Mouse (Mus musculus): ENCODE data around the gene Neu3.

The Neu3 gene

GRCm38 (mm10) chr7:99834314-99834853, 6.2 kb upstream of the Neu3 start:
- in situ Hi-C loops (cut with MboI), result no loop called here

GRCm38 (mm10) chr7:99833846-99834222, 5.6 kb upstream of the Neu3 start:
- in situ Hi-C loops (cut with MboI), result no loop called here

DNA sequence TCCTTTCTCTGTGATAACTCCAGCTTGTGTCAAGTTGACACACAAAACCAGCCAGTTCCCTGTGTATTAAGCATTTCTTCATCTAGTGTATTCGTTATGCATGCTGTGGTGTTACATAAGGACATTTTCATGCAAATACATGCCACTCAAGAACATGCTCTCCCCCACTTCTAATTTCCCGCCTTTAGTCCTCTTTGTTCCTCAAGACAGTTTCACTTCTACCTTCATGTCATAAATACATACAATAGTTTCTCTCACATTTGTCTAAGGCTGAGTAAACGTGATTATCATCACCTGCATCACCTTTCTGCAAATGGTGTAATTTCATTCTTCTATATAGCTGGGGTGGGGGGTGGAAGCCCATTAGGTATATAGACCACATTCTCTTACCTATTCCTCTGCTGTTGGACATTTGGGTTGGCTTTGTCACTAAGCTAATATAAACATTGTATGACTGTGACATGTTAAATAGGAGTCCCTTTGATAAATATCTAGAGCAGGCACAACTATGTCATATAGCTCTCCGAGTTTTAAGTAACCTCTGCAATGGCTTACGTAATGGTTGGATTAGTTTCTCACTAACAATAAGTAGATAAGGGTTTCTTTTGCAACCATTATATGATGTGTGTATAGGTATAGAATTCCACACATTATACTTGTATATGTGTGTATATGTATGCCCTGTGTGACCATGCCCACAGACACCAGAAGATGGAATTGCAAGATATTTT, 5.1 kb upstream of the Neu3 start:
- in situ Hi-C loops (cut with MboI), result no loop called here

- in situ Hi-C loops (cut with MboI), result no loop called here
Observed at GRCm38 (mm10) chr7:99826096-99826495, 2.1 kb downstream of the Neu3 start.

- in situ Hi-C loops (cut with MboI), result no loop called here
Observed at GRCm38 (mm10) chr7:99825511-99825910, 2.7 kb downstream of the Neu3 start.

GRCm38 (mm10) chr7:99824649-99825483, 3.4 kb downstream of the Neu3 start:
- in situ Hi-C loops (cut with MboI), result loop anchor here (25.0 kb wide), 1 partner anchor 338 kb away; the partner anchor contains the start of gene Rps3

GRCm38 (mm10) chr7:99823045-99823663, 5.1 kb downstream of the Neu3 start:
- in situ Hi-C loops (cut with MboI), result loop anchor here (25.0 kb wide), 1 partner anchor 336 kb away; the partner anchor contains the start of gene Rps3

DNA sequence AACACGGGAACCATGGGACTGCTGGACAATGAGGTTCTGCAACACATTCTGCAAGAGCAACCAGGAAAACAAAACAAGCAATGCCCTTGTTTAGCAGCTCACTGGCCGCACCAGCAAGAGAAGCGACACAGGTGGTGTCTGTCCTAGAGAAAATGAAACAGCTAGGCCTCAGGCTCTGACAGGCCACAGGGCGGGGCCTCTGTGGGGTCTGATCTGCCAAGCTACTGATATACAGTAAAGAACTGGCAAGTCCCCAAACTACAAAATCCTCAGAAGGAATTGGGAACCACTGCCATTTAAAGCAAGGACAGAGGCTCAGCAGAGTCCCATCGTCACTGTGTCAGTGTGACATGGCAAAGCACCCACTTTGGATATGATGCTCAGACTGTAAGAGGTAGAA, 5.8 kb downstream of the Neu3 start:
- in situ Hi-C loops (cut with MboI), result loop anchor here (25.0 kb wide), 1 partner anchor 335 kb away; the partner anchor contains the start of gene Rps3

DNA sequence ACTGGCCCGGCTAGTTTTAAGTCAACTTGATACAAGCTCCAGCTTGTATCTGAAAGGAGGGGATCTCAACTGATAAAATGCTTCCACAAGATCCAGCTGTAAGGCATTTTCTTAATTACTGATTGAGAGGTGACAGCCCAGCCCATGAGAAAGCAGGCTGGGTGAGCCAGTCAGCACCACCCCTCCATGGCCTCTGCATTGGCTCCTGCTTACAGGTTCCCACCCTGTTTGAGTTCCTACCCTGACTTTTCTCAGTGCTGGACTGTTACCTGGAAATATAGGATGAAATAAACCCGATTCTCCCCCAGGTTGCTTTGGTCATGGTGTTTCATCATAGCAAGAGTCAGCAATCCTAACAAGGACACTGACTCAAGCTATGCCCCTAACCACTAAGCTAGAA, 6.3 kb downstream of the Neu3 start:
- in situ Hi-C loops (cut with MboI), result loop anchor here (25.0 kb wide), 1 partner anchor 335 kb away; the partner anchor contains the start of gene Rps3

DNA sequence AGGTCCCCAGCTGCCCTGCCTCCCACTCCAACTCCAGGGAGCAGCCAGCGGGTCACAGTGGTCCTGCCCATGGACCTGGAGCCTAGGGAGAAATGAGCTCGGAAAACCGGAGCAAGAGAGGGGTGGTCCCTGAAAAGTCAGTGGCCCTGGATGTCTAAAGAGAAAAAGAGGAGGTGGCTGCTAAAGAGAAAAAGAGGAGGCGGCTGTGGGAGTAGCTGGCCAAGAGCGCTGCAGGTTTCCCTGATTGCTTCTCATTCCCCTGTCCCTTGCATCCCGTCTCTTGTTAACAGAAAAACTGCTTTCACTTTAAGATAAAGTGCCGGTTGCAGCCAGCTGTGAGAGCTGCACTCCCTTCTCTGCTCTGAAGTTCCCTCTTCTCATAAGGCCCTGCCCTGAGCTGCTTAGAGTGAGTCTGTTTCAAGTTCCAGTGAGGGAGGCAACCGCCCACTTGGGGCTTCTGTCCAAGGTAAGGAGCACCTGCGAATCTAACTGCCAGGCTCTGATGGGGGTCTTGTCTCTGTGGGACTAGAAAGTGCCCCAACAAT, 10.0 kb downstream of the Neu3 start:
- in situ Hi-C loops (cut with MboI), result loop anchor here (25.0 kb wide), 1 partner anchor 331 kb away; the partner anchor contains the start of gene Rps3

- in situ Hi-C loops (cut with MboI), result loop anchor here (25.0 kb wide), 1 partner anchor 326 kb away; the partner anchor contains the start of gene Rps3
Observed at GRCm38 (mm10) chr7:99813394-99813793, 14.8 kb downstream of the Neu3 start.

GRCm38 (mm10) chr7:99811661-99812060, 16.6 kb downstream of the Neu3 start:
- in situ Hi-C loops (cut with MboI), result loop anchor here (25.0 kb wide), 1 partner anchor 324 kb away; the partner anchor contains the start of gene Rps3

- in situ Hi-C loops (cut with MboI), result loop anchor here (25.0 kb wide), 1 partner anchor 324 kb away; the partner anchor contains the start of gene Rps3
Observed at GRCm38 (mm10) chr7:99810814-99811213, 17.4 kb downstream of the Neu3 start.

- in situ Hi-C loops (cut with MboI), result loop anchor here (25.0 kb wide), 1 partner anchor 320 kb away; the partner anchor contains the start of gene Rps3
Observed at GRCm38 (mm10) chr7:99807043-99807442, 21.2 kb downstream of the Neu3 start.

GRCm38 (mm10) chr7:99805340-99805739, 22.9 kb downstream of the Neu3 start:
- in situ Hi-C loops (cut with MboI), result loop anchor here (25.0 kb wide), 1 partner anchor 318 kb away; the partner anchor contains the start of gene Rps3

GRCm38 (mm10) chr7:99804033-99804432, 24.2 kb downstream of the Neu3 start:
- in situ Hi-C loops (cut with MboI), result loop anchor here (25.0 kb wide), 1 partner anchor 317 kb away; the partner anchor contains the start of gene Rps3

DNA sequence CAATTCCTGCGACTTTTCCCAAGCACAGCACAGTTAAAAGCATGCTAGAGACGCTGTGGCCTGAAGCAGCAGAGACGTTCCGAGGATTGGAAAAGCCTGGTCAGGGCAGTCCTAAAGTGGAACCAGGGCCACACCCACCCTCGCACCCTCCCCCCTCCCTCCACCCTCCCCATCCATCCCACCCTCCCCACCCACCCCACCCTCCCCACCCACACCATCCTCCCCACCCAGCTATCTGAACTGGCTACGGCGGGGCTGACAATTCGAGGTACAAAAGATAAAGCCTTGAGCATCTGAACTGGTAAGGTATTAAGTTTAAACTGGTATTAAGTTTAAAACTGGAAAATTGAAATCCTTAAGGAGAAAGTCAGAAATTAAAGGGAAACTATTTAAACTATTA, 24.7 kb downstream of the Neu3 start:
- in situ Hi-C loops (cut with MboI), result loop anchor here (25.0 kb wide), 1 partner anchor 316 kb away; the partner anchor contains the start of gene Rps3

DNA sequence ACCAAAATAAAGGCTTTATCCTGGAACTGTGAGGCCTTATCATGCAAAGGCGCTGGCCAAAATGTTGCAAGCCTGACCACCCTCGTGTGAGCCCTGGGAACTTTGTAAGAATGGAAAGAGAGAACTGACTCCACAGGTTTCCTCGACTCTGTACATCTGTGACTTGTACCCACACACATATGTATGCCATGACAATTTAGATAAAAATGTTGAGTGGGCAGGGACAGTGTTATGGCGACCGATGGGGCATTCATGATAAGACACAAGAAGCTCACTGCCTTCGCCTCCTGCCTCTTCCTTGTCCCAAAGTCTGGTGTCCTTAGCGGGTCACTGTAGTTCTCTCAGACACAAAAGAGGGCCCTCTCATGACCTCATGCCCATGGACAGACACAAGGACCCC, 29.1 kb downstream of the Neu3 start:
- in situ Hi-C loops (cut with MboI), result loop anchor here (10.0 kb wide), 1 partner anchor 134 kb away; no protein-coding TSS in a partner anchor

GRCm38 (mm10) chr7:99797911-99798647, 30.1 kb downstream of the Neu3 start:
- in situ Hi-C loops (cut with MboI), result loop anchor here (10.0 kb wide), 1 partner anchor 133 kb away; no protein-coding TSS in a partner anchor

DNA sequence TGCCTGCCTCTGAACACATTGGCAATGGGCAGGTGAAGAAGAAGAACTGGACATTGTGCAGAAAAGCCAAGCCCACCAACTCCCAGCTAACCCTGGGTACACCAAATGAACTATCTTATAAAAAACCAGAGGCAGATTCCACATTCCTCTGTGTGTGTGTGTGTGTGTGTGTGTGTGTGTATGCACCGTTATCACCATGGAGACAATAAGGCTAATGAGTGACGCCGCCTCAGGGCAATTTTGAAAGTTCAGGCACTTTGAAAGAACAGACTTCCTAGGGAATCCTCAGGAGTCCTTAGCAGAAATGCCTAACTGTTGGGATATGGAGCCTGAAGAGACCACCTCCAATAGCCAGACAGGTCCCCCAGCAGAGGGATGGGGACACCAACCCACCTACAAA, 31.0 kb downstream of the Neu3 start:
- in situ Hi-C loops (cut with MboI), result loop anchor here (10.0 kb wide), 1 partner anchor 132 kb away; no protein-coding TSS in a partner anchor

Data from mature B cell (primary cell).